Mouse (Mus musculus) forebrain, embryonic 15.5 days (tissue): Measurements from ENCODE around the gene Tmem201. TPM values are rescaled to one million over a fixed set of nuclear protein-coding genes. Genes with fewer than 3 reads are reported as not detected.
A peak's percentile ranks its signal among the peaks of the same experiment; 100 is the strongest.

Experiments used
- ATAC-seq: fragments of 200-750 bp; cut with Nextera tagmentation; replicated peaks from 2 replicates; pipeline ENCODE4 v1.8.0; 2017; ENCODE audit warnings: mild to moderate bottlenecking, moderate TSS enrichment, moderate library complexity
- H3K27ac ChIP-seq: fragments of 300-500 bp; sonication (generic); replicated peaks from 2 replicates; pipeline ENCODE4 v1.5.1; 2015; ENCODE audit warnings: mild to moderate bottlenecking, inconsistent platforms
- H3K27me3 ChIP-seq: fragments of 300-500 bp; sonication (generic); 2 replicates; pipeline ENCODE4 v1.6.1; 2015; ENCODE audit warnings: inconsistent platforms
- H3K36me3 ChIP-seq: fragments of 300-500 bp; sonication (generic); 2 replicates; pipeline ENCODE4 v1.6.1; 2015; ENCODE audit warnings: mild to moderate bottlenecking, inconsistent platforms
- H3K4me1 ChIP-seq: fragments of 300-500 bp; sonication (generic); 2 replicates; pipeline ENCODE4 v1.6.1; 2015; ENCODE audit warnings: inconsistent platforms
- H3K4me2 ChIP-seq: fragments of 300-500 bp; sonication (generic); replicated peaks from 2 replicates; pipeline ENCODE4 v1.6.1; 2015; ENCODE audit warnings: mild to moderate bottlenecking, inconsistent platforms
- H3K4me3 ChIP-seq: fragments of 300-500 bp; sonication (generic); 2 replicates; pipeline ENCODE4 v1.5.1; 2015; ENCODE audit warnings: mild to moderate bottlenecking, inconsistent platforms
- H3K9ac ChIP-seq: fragments of 300-500 bp; sonication (generic); replicated peaks from 2 replicates; pipeline ENCODE4 v1.6.1; 2015; ENCODE audit warnings: mild to moderate bottlenecking, inconsistent platforms
- H3K9me3 ChIP-seq: fragments of 300-500 bp; sonication (generic); 2 replicates; pipeline ENCODE4 v1.6.1; 2016; ENCODE audit warnings: inconsistent platforms
- WGBS: fragments of 180-500 bp; shearing (Covaris S2); methylation state at CpG from one replicate; pipeline ENCODE4 v1.1.7; 2015; ENCODE audit warnings: mixed read lengths; 5-methylcytosine and 5-hydroxymethylcytosine counted together
- polyA plus RNA-seq: library from polyadenylated mRNA; unstranded; fragments of >200 nt; fragmentation: Nextera tagmentation; extraction: Ambion mirVana; gene quantifications from 2 replicates; pipeline ENCODE4 v1.2.1, GENCODE M21; 2015

Gene Tmem201
- polyA plus RNA-seq, 1 experiment from 2014 or later = 39.8 TPM

GRCm38 (mm10) chr4:149710510-149710909, 27.3 kb downstream of the Tmem201 start:
- WGBS = 21% methylated on average over 5 of the region's 5 CpGs
- Histone ChIP-seq H3K27me3 (no peaks in the 10 kb centered on the region), H3K27ac (no peak overlapping the region), H3K4me2 (no peak overlapping the region), H3K9ac (no peak overlapping the region), H3K36me3 (peaks cover 9% of the 10 kb centered on the region; the same call in 1 of the 2 replicates), H3K9me3 (no peaks in the 10 kb centered on the region), H3K4me1 (no peaks in the 10 kb centered on the region; the same call in 1 of the 2 replicates), H3K4me3 (no peak overlapping the region)
- ATAC-seq = peak; percentile 51

- no peak for ATAC-seq
- H3K9ac ChIP-seq = no peak overlapping the region
- no peaks in the 10 kb centered on the region for H3K4me1 ChIP-seq
- no peak overlapping the region for H3K4me3 ChIP-seq
- H3K36me3 ChIP-seq = no peaks in the 10 kb centered on the region
- 92% methylated on average over 8 of the region's 8 CpGs for WGBS
- H3K27ac ChIP-seq = no peak overlapping the region
- no peaks in the 10 kb centered on the region for H3K9me3 ChIP-seq
- H3K27me3 ChIP-seq = no peaks in the 10 kb centered on the region
- H3K4me2 ChIP-seq = no peak overlapping the region
These were observed 31.9 kb downstream of the Tmem201 start for GRCm38 (mm10) chr4:149705941-149706340.

- Histone ChIP-seq H3K27ac (no peak overlapping the region), H3K9ac (no peak overlapping the region), H3K4me2 (no peak overlapping the region), H3K4me1 (no peaks in the 10 kb centered on the region), H3K4me3 (no peak overlapping the region), H3K27me3 (no peaks in the 10 kb centered on the region), H3K9me3 (no peaks in the 10 kb centered on the region), H3K36me3 (no peaks in the 10 kb centered on the region)
- 78% methylated on average over 7 of the region's 7 CpGs for WGBS
- ATAC-seq = no peak
These were observed 32.5 kb downstream of the Tmem201 start for GRCm38 (mm10) chr4:149705298-149705697.

GRCm38 (mm10) chr4:149702210-149702979, 35.4 kb downstream of the Tmem201 start, which contains the start of gene Pik3cd:
TSS of gene Pik3cd (minus strand) at chr4:149702571.
- no peak within 1 kb of the TSS for H3K4me3 ChIP-seq
- peaks cover 9% of the 10 kb centered on the region for H3K4me1 ChIP-seq
- H3K27ac ChIP-seq = no peak within 1 kb of the TSS
- no peaks in the 10 kb centered on the region for H3K9me3 ChIP-seq
- no peak within 1 kb of the TSS for H3K9ac ChIP-seq
- no peak for ATAC-seq
- 76% methylated on average over 19 of the region's 19 CpGs for WGBS
- H3K27me3 ChIP-seq = 0 out of 2 replicates have a peak, but pooled peaks cover 2% of the 10 kb centered on the region
- no peak within 1 kb of the TSS for H3K4me2 ChIP-seq
- H3K36me3 ChIP-seq = no peaks in the 10 kb centered on the region

- peaks cover 9% of the 10 kb centered on the region for H3K4me1 ChIP-seq
- no peaks in the 10 kb centered on the region for H3K36me3 ChIP-seq
- H3K9me3 ChIP-seq = no peaks in the 10 kb centered on the region
- no peak overlapping the region for H3K27ac ChIP-seq
- WGBS = 57% methylated on average over 18 of the region's 18 CpGs
- no peak overlapping the region for H3K9ac ChIP-seq
- no peak overlapping the region for H3K4me3 ChIP-seq
- 0 out of 2 replicates have a peak, but pooled peaks cover 3% of the 10 kb centered on the region for H3K27me3 ChIP-seq
- ATAC-seq = no peak
- no peak overlapping the region for H3K4me2 ChIP-seq
These were observed 36.2 kb downstream of the Tmem201 start for GRCm38 (mm10) chr4:149701426-149702209.

- peaks cover 9% of the 10 kb centered on the region for H3K4me1 ChIP-seq
- H3K4me3 ChIP-seq = no peak overlapping the region
- WGBS = 65% methylated on average over 4 of the region's 4 CpGs
- H3K9ac ChIP-seq = no peak overlapping the region
- no peaks in the 10 kb centered on the region for H3K36me3 ChIP-seq
- H3K4me2 ChIP-seq = no peak overlapping the region
- 0 out of 2 replicates have a peak, but pooled peaks cover 3% of the 10 kb centered on the region for H3K27me3 ChIP-seq
- H3K9me3 ChIP-seq = no peaks in the 10 kb centered on the region
- no peak for ATAC-seq
- H3K27ac ChIP-seq = no peak overlapping the region
These were observed 37.9 kb downstream of the Tmem201 start for GRCm38 (mm10) chr4:149699953-149700352.

GRCm38 (mm10) chr4:149698197-149698821, 39.5 kb downstream of the Tmem201 start:
- Histone ChIP-seq H3K27me3 (0 out of 2 replicates have a peak, but pooled peaks cover 3% of the 10 kb centered on the region), H3K36me3 (no peaks in the 10 kb centered on the region), H3K4me2 (peak overlapping the region; percentile 87), H3K27ac (no peak overlapping the region), H3K9ac (peak overlapping the region; percentile 57), H3K9me3 (no peaks in the 10 kb centered on the region), H3K4me3 (peak overlapping the region; percentile 48), H3K4me1 (peaks cover 9% of the 10 kb centered on the region)
- ATAC-seq = peak; percentile 67; the same call in 1 of the 2 replicates
- 1% methylated on average over 35 of the region's 35 CpGs for WGBS

- Histone ChIP-seq H3K4me1 (peaks cover 9% of the 10 kb centered on the region), H3K9me3 (no peaks in the 10 kb centered on the region), H3K9ac (peak overlapping the region; percentile 57), H3K27me3 (0 out of 2 replicates have a peak, but pooled peaks cover 3% of the 10 kb centered on the region), H3K36me3 (no peaks in the 10 kb centered on the region), H3K4me2 (peak overlapping the region; percentile 87), H3K4me3 (peak overlapping the region; percentile 48), H3K27ac (no peak overlapping the region)
- peak; percentile 46; the same call in 1 of the 2 replicates for ATAC-seq
- 32% methylated on average over 15 of the region's 15 CpGs for WGBS
These were observed 40.2 kb downstream of the Tmem201 start for GRCm38 (mm10) chr4:149697506-149698196.

- Histone ChIP-seq H3K36me3 (no peaks in the 10 kb centered on the region), H3K27ac (no peak overlapping the region), H3K9me3 (no peaks in the 10 kb centered on the region), H3K27me3 (0 out of 2 replicates have a peak, but pooled peaks cover 3% of the 10 kb centered on the region), H3K9ac (no peak overlapping the region), H3K4me3 (no peak overlapping the region), H3K4me1 (peaks cover 9% of the 10 kb centered on the region), H3K4me2 (no peak overlapping the region)
- ATAC-seq = no peak
- 35% methylated on average over 16 of the region's 16 CpGs for WGBS
These were observed 41.5 kb downstream of the Tmem201 start for GRCm38 (mm10) chr4:149696189-149696971.

- H3K4me2 ChIP-seq = no peak overlapping the region
- no peak overlapping the region for H3K27ac ChIP-seq
- H3K4me3 ChIP-seq = no peak overlapping the region
- H3K27me3 ChIP-seq = no peaks in the 10 kb centered on the region
- no peaks in the 10 kb centered on the region for H3K9me3 ChIP-seq
- no peaks in the 10 kb centered on the region for H3K4me1 ChIP-seq
- no peaks in the 10 kb centered on the region for H3K36me3 ChIP-seq
- 76% methylated on average over 8 of the region's 8 CpGs for WGBS
- no peak for ATAC-seq
- H3K9ac ChIP-seq = no peak overlapping the region
These were observed 46.5 kb downstream of the Tmem201 start for GRCm38 (mm10) chr4:149691368-149691767.

GRCm38 (mm10) chr4:149690828-149691280, 47.0 kb downstream of the Tmem201 start:
- no peak overlapping the region for H3K27ac ChIP-seq
- no peak overlapping the region for H3K9ac ChIP-seq
- H3K4me2 ChIP-seq = no peak overlapping the region
- H3K9me3 ChIP-seq = no peaks in the 10 kb centered on the region
- no peaks in the 10 kb centered on the region for H3K36me3 ChIP-seq
- no peak overlapping the region for H3K4me3 ChIP-seq
- no peak for ATAC-seq
- no peaks in the 10 kb centered on the region for H3K27me3 ChIP-seq
- H3K4me1 ChIP-seq = no peaks in the 10 kb centered on the region
- WGBS = 90% methylated on average over 8 of the region's 8 CpGs
